10 mouse cellular contexts compared by ENCODE assay signal in genomic region chr4:98726590-98727237, GRCm38 (mm10). TPM values are rescaled to one million over a fixed set of nuclear protein-coding genes. Genes with fewer than 3 reads are reported as not detected.
DNase-seq lines count a peak whose midpoint lies in the region; ATAC-seq and TF ChIP-seq lines count a peak whose summit lies in the region.
"Had no signal": no experiment of that assay in that cellular context is flagged by ENCODE, and none has a peak within 500 bp of the region (broad histone marks: within the 10 kb centered on the region; RNA-seq: fewer than 3 reads in every experiment).

Gene L1td1, plus strand, starts transcription at chr4:98726734.

- H3K9ac ChIP-seq in kidney, embryonic 15.5 days: peak within 1 kb of the TSS; percentile 21; the same call in 1 of the 2 replicates
- peak within 1 kb of the TSS; percentile 66 for H3K9ac ChIP-seq in limb, embryonic 13.5 days

- 0 out of 2 replicates have a peak, but pooled peaks have one; percentile 31 for ATAC-seq in kidney, embryonic 15.5 days (replicated peaks; ENCODE audit: low FRiP score)
- ATAC-seq in limb, embryonic 13.5 days (ENCODE audit: low FRiP score, low read depth): 0 out of 2 replicates have a peak, but pooled peaks have one; percentile 30
- ATAC-seq in monocyte, adult 5-6 weeks (replicated peaks; ENCODE audit: insufficient number of reproducible peaks, low FRiP score, low TSS enrichment, poor library complexity, severe bottlenecking): no peak

- DNase-seq in kidney, adult 8-10 months: no peak
- peak; percentile 31 for DNase-seq in forebrain, embryonic 10.5 days (ENCODE audit: extremely low spot score, low spot score)
- DNase-seq in retina, embryonic 14.5 days (ENCODE audit: low spot score): peak; percentile 15
- no peak for DNase-seq in thymus, adult 18-20 months
- DNase-seq in left cerebral cortex, adult 2 months (ENCODE audit: extremely low spot score in 1 of 2, low spot score in 2 of 2): no peak

- H3K27ac ChIP-seq in kidney, embryonic 15.5 days: no peak within 1 kb of the TSS
- H3K27ac ChIP-seq in forebrain, embryonic 10.5 days: peak within 1 kb of the TSS; percentile 72
- H3K27ac ChIP-seq in limb, embryonic 13.5 days: no peak within 1 kb of the TSS
- H3K27ac ChIP-seq in left cerebral cortex, adult 2 months: no peak within 1 kb of the TSS
- H3K27ac ChIP-seq: macrophage had no signal

- intact Hi-C loops in left cerebral cortex, adult 2 months (cut with DNase I): no loop called here

- H3K4me3 ChIP-seq in kidney, embryonic 15.5 days (replicated peaks): peak within 1 kb of the TSS; percentile 34
- H3K4me3 ChIP-seq in forebrain, embryonic 10.5 days: peak within 1 kb of the TSS; percentile 52
- H3K4me3 ChIP-seq in limb, embryonic 13.5 days: peak within 1 kb of the TSS; percentile 48
- H3K4me3 ChIP-seq in left cerebral cortex, adult 2 months: no peak within 1 kb of the TSS

- H3K4me1 ChIP-seq in kidney, embryonic 15.5 days: peaks cover 23% of the 10 kb centered on the region
- H3K4me1 ChIP-seq in forebrain, embryonic 10.5 days: peaks cover 22% of the 10 kb centered on the region
- H3K4me1 ChIP-seq in limb, embryonic 13.5 days: peaks cover 21% of the 10 kb centered on the region

- H3K36me3 ChIP-seq in kidney, embryonic 15.5 days: no peaks in the 10 kb centered on the region
- H3K36me3 ChIP-seq in forebrain, embryonic 10.5 days (replicated peaks): no peaks in the 10 kb centered on the region
- H3K36me3 ChIP-seq in limb, embryonic 13.5 days: no peaks in the 10 kb centered on the region

- WGBS in kidney, embryonic 15.5 days: 6% methylated on average over 29 of the region's 29 CpGs
- 3% methylated on average over 29 of the region's 29 CpGs for WGBS in forebrain, embryonic 10.5 days
- 3% methylated on average over 29 of the region's 29 CpGs for WGBS in limb, embryonic 13.5 days

- peak within 1 kb of the TSS; percentile 72 for H3K4me2 ChIP-seq in kidney, embryonic 15.5 days
- H3K4me2 ChIP-seq in limb, embryonic 13.5 days (replicated peaks): peak within 1 kb of the TSS; percentile 84

- H3K27me3 ChIP-seq in kidney, embryonic 15.5 days: peaks cover 29% of the 10 kb centered on the region
- peaks cover 44% of the 10 kb centered on the region for H3K27me3 ChIP-seq in forebrain, embryonic 10.5 days (ENCODE audit: poor library complexity, severe bottlenecking)
- peaks cover 27% of the 10 kb centered on the region for H3K27me3 ChIP-seq in limb, embryonic 13.5 days

- no peak for TF ChIP-seq CTCF in left cerebral cortex, adult 2 months (IDR thresholded peaks at IDR 0.05)

- no peaks in the 10 kb centered on the region for H3K9me3 ChIP-seq in kidney, embryonic 15.5 days (replicated peaks)
- no peaks in the 10 kb centered on the region for H3K9me3 ChIP-seq in forebrain, embryonic 10.5 days
- no peaks in the 10 kb centered on the region for H3K9me3 ChIP-seq in limb, embryonic 13.5 days

RNA-seq across cellular contexts. Expression of gene L1td1, which starts in this region (rescaled TPM):
- polyA plus RNA-seq in kidney, embryonic 15.5 days (2015; fragmentation: Nextera tagmentation; extraction: Ambion mirVana): 0.13 and 1.2 TPM in 2 replicates
- 0.16 and 0.33 TPM in 2 replicates for polyA plus RNA-seq in forebrain, embryonic 10.5 days (2016; fragmentation: Nextera tagmentation; extraction: Ambion mirVana)
- polyA plus RNA-seq in limb, embryonic 13.5 days (2015; fragmentation: Nextera tagmentation; extraction: Ambion mirVana): 1.8 and 2.2 TPM in 2 replicates
- total RNA-seq in left cerebral cortex, adult 2 months (2021): not detected
- not detected in 3 replicates for total RNA-seq in monocyte, adult 5-6 weeks (2017)
- polyA plus RNA-seq: macrophage; urinary bladder, adult 2 months had no signal

Comparison
In these comparisons a context has a peak if more than half of its experiments do, and no peak if none do; other contexts are left out.
1. Peak in DNase-seq, H3K4me3 ChIP-seq and H3K27ac ChIP-seq in forebrain, embryonic 10.5 days; RNA of the gene not detected or under 1 TPM.